Mouse (Mus musculus): ENCODE measurements around the gene Hspa14. TPM values are rescaled to one million over a fixed set of nuclear protein-coding genes. Genes with fewer than 3 reads are reported as not detected.

The Hspa14 gene
- polyA plus RNA-seq (2012; rRNA removed): 81.3 and 98.4 TPM in 2 replicates

DNA sequence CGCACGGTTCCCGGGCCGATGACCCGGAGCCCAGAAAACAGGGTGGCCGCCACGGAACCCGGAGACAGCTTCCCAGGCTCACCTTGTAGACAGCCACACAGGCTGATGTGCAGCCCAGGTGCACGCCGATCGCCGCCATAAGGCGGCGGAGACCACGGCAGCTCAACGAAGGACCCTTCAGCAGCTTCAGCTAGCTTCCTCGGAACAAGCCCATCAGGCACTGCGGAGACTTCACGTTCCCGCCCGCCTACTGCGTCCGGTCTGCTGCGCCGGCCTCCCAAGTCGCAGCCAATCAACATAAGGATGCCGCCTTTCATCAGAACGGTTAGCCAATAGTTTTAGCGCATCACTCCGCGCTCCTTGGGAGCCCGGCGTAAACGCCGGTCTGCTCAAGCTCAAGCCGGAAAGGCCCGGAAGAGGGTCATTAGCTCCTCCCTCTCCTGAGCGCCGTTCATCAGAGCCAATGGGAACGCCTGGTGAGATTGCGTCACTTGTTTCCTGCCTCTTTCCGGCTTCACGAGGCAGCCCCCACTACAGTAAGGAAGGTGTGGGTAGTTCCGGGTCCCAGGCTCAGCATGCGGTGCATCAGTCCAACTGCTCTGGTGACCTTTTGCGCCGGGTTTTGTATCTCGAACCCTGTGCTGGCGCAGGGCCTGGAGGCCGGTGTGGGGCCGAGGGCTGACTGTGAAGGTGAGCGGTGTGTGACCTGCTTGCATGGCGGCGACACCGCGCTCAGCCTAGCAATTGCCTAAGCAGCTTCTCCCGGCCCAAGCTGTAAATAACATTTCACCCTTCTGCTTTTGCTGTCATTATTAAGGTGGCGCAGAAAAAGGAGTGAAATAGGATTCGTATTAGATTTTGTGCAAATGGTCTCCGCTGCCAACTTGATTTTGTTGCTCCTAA is at the start of gene Hspa14, which contains the start of the genes Gm45902 and Cdnf:
TSS of gene Hspa14 (minus strand) at position 263 of the 903 bp plus-strand sequence.
TSS of gene Gm45902 (minus strand) at position 239 of the 903 bp plus-strand sequence.
TSS of gene Cdnf (plus strand) at position 479 of the 903 bp plus-strand sequence.

GRCm38 (mm10) chr2:3474861-3475283 is 37.7 kb downstream of the Hspa14 start, which contains the start of gene Suv39h2:
Suv39h2 (minus strand) TSS chr2:3475031.

Other genes starting within 250 kb of the Hspa14 start
- 19.0 and 24.8 TPM in 2 replicates for gene Nmt2, start 228.6 kb downstream of the Hspa14 start, polyA plus RNA-seq (2012; rRNA removed)
- gene Rpp38, start 180.2 kb downstream of the Hspa14 start, polyA plus RNA-seq (2012; rRNA removed): 15.8 and 16.1 TPM in 2 replicates
- 0.29 and 0.49 TPM in 2 replicates for gene Acbd7, start 176.6 kb downstream of the Hspa14 start, polyA plus RNA-seq (2012; rRNA removed)
- not detected in 2 replicates for gene Olah, start 115.6 kb downstream of the Hspa14 start, polyA plus RNA-seq (2012; rRNA removed)
- 0.17 and 0.47 TPM in 2 replicates for gene Meig1, start 90.2 kb downstream of the Hspa14 start, polyA plus RNA-seq (2012; rRNA removed)
- gene Dclre1c, start 88.7 kb downstream of the Hspa14 start, polyA plus RNA-seq (2012; rRNA removed): 9.1 and 11.5 TPM in 2 replicates
- 21.6 and 23.6 TPM in 2 replicates for gene Suv39h2, start 37.8 kb downstream of the Hspa14 start, polyA plus RNA-seq (2012; rRNA removed)
- gene Gm45902, start within 50 bp of the Hspa14 start, polyA plus RNA-seq (2012; rRNA removed): 5.7 and 7.0 TPM in 2 replicates
- gene Cdnf, start 216 bp upstream of the Hspa14 start, polyA plus RNA-seq (2012; rRNA removed): 0.47 and 0.66 TPM in 2 replicates
- 35.0 and 44.5 TPM in 2 replicates for gene Fam107b, start 57.7 kb upstream of the Hspa14 start, polyA plus RNA-seq (2012; rRNA removed)

Data from central nervous system, embryonic 11.5 days (tissue).